Mouse (Mus musculus): ENCODE results near the gene Lsg1. TPM values are rescaled to one million over a fixed set of nuclear protein-coding genes. Genes with fewer than 3 reads are reported as not detected.
A peak's percentile ranks its signal among the peaks of the same experiment; 100 is the strongest.

Lsg1 gene
- polyA plus RNA-seq, 1 experiment from 2014 or later = 69.4 TPM

- WGBS = 97% methylated on average over 4 of the region's 4 CpGs
- Histone ChIP-seq H3K27me3 (no peaks in the 10 kb centered on the region), H3K9me3 (replicated peaks) (no peaks in the 10 kb centered on the region), H3K4me2 (no peak overlapping the region), H3K36me3 (peaks cover 96% of the 10 kb centered on the region), H3K4me1 (no peaks in the 10 kb centered on the region), H3K4me3 (replicated peaks) (no peak overlapping the region), H3K27ac (no peak overlapping the region), H3K9ac (no peak overlapping the region)
- ATAC-seq (replicated peaks; ENCODE audit: low FRiP score) = no peak
These were observed 17.2 kb downstream of the Lsg1 start for GRCm38 (mm10) chr16:30570173-30570572.

DNA sequence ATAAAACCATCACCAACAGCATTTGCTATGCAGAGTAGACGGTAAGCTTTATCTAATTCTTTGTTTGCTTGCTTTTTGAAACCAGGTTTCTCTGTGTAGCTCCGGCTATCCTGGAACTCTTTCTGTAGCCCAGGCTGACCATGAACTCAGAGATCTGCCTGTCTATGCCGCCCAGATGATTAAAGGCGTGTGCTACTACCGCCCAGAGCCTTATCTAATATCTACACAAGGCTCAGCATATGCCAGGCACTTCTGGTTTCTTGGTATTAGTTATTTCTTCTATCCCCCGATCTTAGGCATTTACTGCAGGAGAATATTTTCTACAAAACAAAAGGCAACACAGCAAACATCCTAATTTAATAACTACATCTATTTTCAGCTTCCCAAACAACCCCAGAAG is 21.8 kb downstream of the Lsg1 start:
- no peak overlapping the region for H3K27ac ChIP-seq
- no peak overlapping the region for H3K4me2 ChIP-seq
- no peaks in the 10 kb centered on the region for H3K4me1 ChIP-seq
- 89% methylated on average over 6 of the region's 6 CpGs for WGBS
- peaks cover 99% of the 10 kb centered on the region for H3K36me3 ChIP-seq
- no peak overlapping the region for H3K9ac ChIP-seq
- no peaks in the 10 kb centered on the region for H3K9me3 ChIP-seq (replicated peaks)
- H3K27me3 ChIP-seq = no peaks in the 10 kb centered on the region
- no peak for ATAC-seq (replicated peaks; ENCODE audit: low FRiP score)
- H3K4me3 ChIP-seq (replicated peaks) = no peak overlapping the region

- Histone ChIP-seq H3K9ac (no peak overlapping the region), H3K36me3 (peaks cover 98% of the 10 kb centered on the region), H3K4me3 (replicated peaks) (no peak overlapping the region), H3K9me3 (replicated peaks) (peaks cover 7% of the 10 kb centered on the region; the same call in 1 of the 2 replicates), H3K27me3 (no peaks in the 10 kb centered on the region), H3K4me2 (no peak overlapping the region), H3K27ac (no peak overlapping the region), H3K4me1 (no peaks in the 10 kb centered on the region)
- no peak for ATAC-seq (replicated peaks; ENCODE audit: low FRiP score)
- WGBS = 93% methylated on average over 4 of the region's 4 CpGs
These were observed 26.8 kb downstream of the Lsg1 start for GRCm38 (mm10) chr16:30560601-30561000.

- no peak overlapping the region for H3K9ac ChIP-seq
- WGBS = 92% methylated on average over 5 of the region's 5 CpGs
- H3K4me1 ChIP-seq = no peaks in the 10 kb centered on the region
- ATAC-seq (replicated peaks; ENCODE audit: low FRiP score) = no peak
- H3K4me3 ChIP-seq (replicated peaks) = no peak overlapping the region
- H3K4me2 ChIP-seq = no peak overlapping the region
- peak overlapping the region; percentile 10; the same call in 1 of the 2 replicates for H3K27ac ChIP-seq
- H3K27me3 ChIP-seq = no peaks in the 10 kb centered on the region
- H3K36me3 ChIP-seq = peaks cover 89% of the 10 kb centered on the region
- H3K9me3 ChIP-seq (replicated peaks) = peaks cover 16% of the 10 kb centered on the region
These were observed 27.9 kb downstream of the Lsg1 start for GRCm38 (mm10) chr16:30559312-30559992.

- Histone ChIP-seq H3K9me3 (replicated peaks) (peaks cover 20% of the 10 kb centered on the region), H3K27ac (no peak overlapping the region), H3K4me2 (no peak overlapping the region), H3K27me3 (no peaks in the 10 kb centered on the region), H3K4me1 (peaks cover 16% of the 10 kb centered on the region), H3K9ac (no peak overlapping the region), H3K36me3 (peaks cover 35% of the 10 kb centered on the region), H3K4me3 (replicated peaks) (no peak overlapping the region)
- WGBS = 95% methylated on average over 8 of the region's 8 CpGs
- ATAC-seq (replicated peaks; ENCODE audit: low FRiP score) = no peak
These were observed 33.3 kb downstream of the Lsg1 start for GRCm38 (mm10) chr16:30554109-30554508.

DNA sequence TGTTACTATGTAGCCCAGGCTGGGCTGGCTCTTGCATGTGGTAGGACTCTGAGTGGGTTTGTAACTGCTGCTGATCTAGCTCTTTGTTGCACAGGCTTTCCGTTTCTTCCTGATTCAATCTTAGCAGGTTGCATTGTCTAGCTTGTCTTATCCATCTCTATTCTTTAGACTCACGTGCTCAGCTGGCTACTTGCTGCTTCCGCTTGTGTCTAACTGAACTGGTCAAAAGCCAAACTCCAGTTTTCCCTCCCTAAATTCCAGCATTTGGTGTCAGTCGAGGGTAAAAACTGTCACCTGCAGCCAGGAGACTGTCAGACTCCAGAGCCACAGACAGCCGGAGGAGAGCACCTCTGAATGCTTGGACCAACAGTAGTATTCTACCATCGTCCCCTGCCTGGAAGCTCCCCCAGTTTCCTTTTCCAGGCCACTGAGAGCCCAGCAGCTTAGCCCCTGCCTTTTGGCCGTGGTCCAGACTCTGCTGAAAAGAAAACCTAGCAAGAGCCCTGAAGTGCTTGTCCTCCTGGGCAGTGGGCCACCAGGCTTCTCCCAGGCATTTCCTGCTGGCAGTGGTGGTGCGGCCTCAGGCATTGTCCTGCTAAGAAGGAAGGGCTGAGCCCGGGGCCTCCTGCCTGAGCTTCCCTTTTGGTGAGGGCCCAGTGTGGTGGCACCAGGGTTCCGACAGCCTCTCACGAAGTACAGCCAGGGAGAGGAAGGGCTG is 34.6 kb downstream of the Lsg1 start:
- H3K4me2 ChIP-seq = peak overlapping the region; percentile 15
- H3K4me1 ChIP-seq = peaks cover 19% of the 10 kb centered on the region
- H3K9me3 ChIP-seq (replicated peaks) = peaks cover 20% of the 10 kb centered on the region
- ATAC-seq (replicated peaks; ENCODE audit: low FRiP score) = peak; percentile 41; the same call in 1 of the 2 replicates
- no peak overlapping the region for H3K9ac ChIP-seq
- peaks cover 22% of the 10 kb centered on the region for H3K36me3 ChIP-seq
- H3K27ac ChIP-seq = peak overlapping the region; percentile 84
- WGBS = 26% methylated on average over 11 of the region's 11 CpGs
- H3K4me3 ChIP-seq (replicated peaks) = no peak overlapping the region
- no peaks in the 10 kb centered on the region for H3K27me3 ChIP-seq

GRCm38 (mm10) chr16:30550748-30551192 is 36.6 kb downstream of the Lsg1 start, which contains the start of gene Tmem44:
Gene Tmem44, minus strand, starts transcription at chr16:30550842.
- ATAC-seq (replicated peaks; ENCODE audit: low FRiP score) = peak; percentile 33
- Histone ChIP-seq H3K27me3 (no peaks in the 10 kb centered on the region), H3K4me2 (peak within 1 kb of the TSS; percentile 85), H3K36me3 (peaks cover 18% of the 10 kb centered on the region), H3K4me1 (peaks cover 19% of the 10 kb centered on the region), H3K4me3 (replicated peaks) (peak within 1 kb of the TSS; percentile 68), H3K9ac (peak within 1 kb of the TSS; percentile 79), H3K9me3 (replicated peaks) (peaks cover 15% of the 10 kb centered on the region), H3K27ac (0 out of 2 replicates have a peak within 1 kb of the TSS, but pooled peaks have one; percentile 25)
- WGBS = 7% methylated on average over 14 of the region's 14 CpGs

DNA sequence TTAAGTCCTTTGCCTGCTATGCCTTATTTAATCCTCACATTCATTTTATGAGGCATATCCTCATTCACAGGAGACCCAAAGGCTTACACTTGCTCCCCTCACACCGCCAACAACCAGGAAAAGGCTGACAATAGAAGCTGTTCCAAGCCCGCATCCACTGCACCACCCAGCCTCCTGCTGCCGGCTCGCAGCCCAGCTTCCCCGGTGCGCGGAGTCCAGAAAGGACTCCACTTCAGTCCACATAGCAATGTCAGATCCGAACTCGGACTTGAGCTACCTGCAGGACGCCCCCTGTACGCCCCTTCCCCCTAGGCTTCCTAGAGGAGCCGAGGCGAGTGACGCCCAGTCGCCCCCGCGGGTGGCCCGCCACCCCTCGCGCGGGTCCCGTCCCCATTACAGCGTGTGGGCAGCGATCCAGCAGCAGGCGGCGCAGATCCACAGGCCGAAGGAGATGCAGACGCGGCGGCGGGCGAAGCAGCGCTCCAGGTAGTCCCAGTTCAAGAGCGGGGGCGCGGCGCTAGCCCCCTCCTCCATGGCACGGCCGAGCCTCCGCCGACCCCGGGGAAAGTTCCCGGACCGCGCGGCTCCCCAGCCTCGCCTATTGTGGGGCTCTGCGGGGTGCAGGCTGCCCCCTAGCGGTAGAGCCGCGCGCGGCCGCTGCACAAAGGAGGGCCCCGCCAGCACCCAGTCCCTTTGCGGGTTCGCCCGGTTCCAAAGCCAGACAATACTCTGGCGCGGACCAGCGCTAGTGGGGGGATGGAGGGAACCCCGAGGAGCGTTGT is 37.2 kb downstream of the Lsg1 start:
- peak overlapping the region; percentile 79 for H3K9ac ChIP-seq
- 0 out of 2 replicates have a peak overlapping the region, but pooled peaks have one; percentile 25 for H3K27ac ChIP-seq
- peak; percentile 89 for ATAC-seq (replicated peaks; ENCODE audit: low FRiP score)
- H3K4me3 ChIP-seq (replicated peaks) = peak overlapping the region; percentile 68
- H3K36me3 ChIP-seq = peaks cover 14% of the 10 kb centered on the region
- peaks cover 19% of the 10 kb centered on the region for H3K4me1 ChIP-seq
- peaks cover 9% of the 10 kb centered on the region; the same call in 1 of the 2 replicates for H3K9me3 ChIP-seq (replicated peaks)
- under 1% methylated on average over 63 of the region's 63 CpGs for WGBS
- no peaks in the 10 kb centered on the region for H3K27me3 ChIP-seq
- H3K4me2 ChIP-seq = peak overlapping the region; percentile 85

- 84% methylated on average over 7 of the region's 7 CpGs for WGBS
- peaks cover 19% of the 10 kb centered on the region for H3K4me1 ChIP-seq
- H3K4me2 ChIP-seq = peak overlapping the region; percentile 85
- ATAC-seq (replicated peaks; ENCODE audit: low FRiP score) = no peak
- H3K9ac ChIP-seq = no peak overlapping the region
- H3K4me3 ChIP-seq (replicated peaks) = peak overlapping the region; percentile 68
- peaks cover 4% of the 10 kb centered on the region; the same call in 1 of the 2 replicates for H3K9me3 ChIP-seq (replicated peaks)
- H3K27ac ChIP-seq = no peak overlapping the region
- H3K36me3 ChIP-seq = peaks cover 17% of the 10 kb centered on the region
- no peaks in the 10 kb centered on the region for H3K27me3 ChIP-seq
These were observed 37.9 kb downstream of the Lsg1 start for GRCm38 (mm10) chr16:30549516-30549915.

GRCm38 (mm10) chr16:30548291-30548690 is 39.1 kb downstream of the Lsg1 start:
- Histone ChIP-seq H3K27ac (no peak overlapping the region), H3K9ac (no peak overlapping the region), H3K36me3 (peaks cover 17% of the 10 kb centered on the region), H3K4me3 (replicated peaks) (no peak overlapping the region), H3K9me3 (replicated peaks) (no peaks in the 10 kb centered on the region), H3K4me2 (no peak overlapping the region), H3K4me1 (peaks cover 19% of the 10 kb centered on the region), H3K27me3 (no peaks in the 10 kb centered on the region)
- WGBS = 92% methylated on average over 5 of the region's 5 CpGs
- no peak for ATAC-seq (replicated peaks; ENCODE audit: low FRiP score)

GRCm38 (mm10) chr16:30544693-30545092 is 42.7 kb downstream of the Lsg1 start:
- Histone ChIP-seq H3K9ac (no peak overlapping the region), H3K4me2 (no peak overlapping the region), H3K4me1 (peaks cover 10% of the 10 kb centered on the region; the same call in 1 of the 2 replicates), H3K27me3 (no peaks in the 10 kb centered on the region), H3K4me3 (replicated peaks) (no peak overlapping the region), H3K27ac (no peak overlapping the region), H3K9me3 (replicated peaks) (no peaks in the 10 kb centered on the region), H3K36me3 (peaks cover 17% of the 10 kb centered on the region)
- WGBS = 86% methylated on average over 4 of the region's 4 CpGs
- no peak for ATAC-seq (replicated peaks; ENCODE audit: low FRiP score)
